Mouse (Mus musculus) inflammation-experienced regulatory T-cells, adult 6 months (primary cell): ENCODE data around the gene Arrdc2. TPM values are rescaled to one million over a fixed set of nuclear protein-coding genes. Genes with fewer than 3 reads are reported as not detected.
A peak's percentile ranks its signal among the peaks of the same experiment; 100 is the strongest.

Experiments
- ATAC-seq: one replicate; pipeline ENCODE4 v1.8.0; 2017
- polyA plus RNA-seq, 3 experiments: library from polyadenylated mRNA; unstranded; fragments of 100-300 nt; shearing (Covaris generic); gene quantifications; one replicate each; pipeline ENCODE4 v1.2.1; 2017

Gene Arrdc2
- polyA plus RNA-seq, 3 experiments from 2014 or later, result 1.9 to 7.8 (median 3.7) TPM

DNA sequence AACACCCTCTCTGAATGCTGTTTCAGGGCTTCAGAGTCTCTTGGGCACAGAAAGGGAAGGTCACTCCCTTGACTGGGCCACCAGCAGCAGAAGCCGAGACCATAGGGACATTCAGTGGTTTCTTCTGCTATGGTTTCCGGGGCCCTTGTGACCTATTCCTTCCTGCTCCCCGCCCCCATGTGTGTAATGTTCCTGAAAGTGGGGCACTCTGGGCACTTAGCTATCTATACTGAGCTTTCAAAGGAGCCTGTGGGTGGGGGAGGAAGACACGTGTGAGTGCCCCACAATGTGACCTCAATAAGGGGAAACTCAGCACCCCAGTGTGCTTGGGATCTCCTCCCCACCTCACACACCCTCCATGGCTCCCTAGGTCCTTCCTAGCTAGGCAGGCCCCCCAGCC, 33.0 kb downstream of the Arrdc2 start:
- peak; percentile 67 for ATAC-seq

DNA sequence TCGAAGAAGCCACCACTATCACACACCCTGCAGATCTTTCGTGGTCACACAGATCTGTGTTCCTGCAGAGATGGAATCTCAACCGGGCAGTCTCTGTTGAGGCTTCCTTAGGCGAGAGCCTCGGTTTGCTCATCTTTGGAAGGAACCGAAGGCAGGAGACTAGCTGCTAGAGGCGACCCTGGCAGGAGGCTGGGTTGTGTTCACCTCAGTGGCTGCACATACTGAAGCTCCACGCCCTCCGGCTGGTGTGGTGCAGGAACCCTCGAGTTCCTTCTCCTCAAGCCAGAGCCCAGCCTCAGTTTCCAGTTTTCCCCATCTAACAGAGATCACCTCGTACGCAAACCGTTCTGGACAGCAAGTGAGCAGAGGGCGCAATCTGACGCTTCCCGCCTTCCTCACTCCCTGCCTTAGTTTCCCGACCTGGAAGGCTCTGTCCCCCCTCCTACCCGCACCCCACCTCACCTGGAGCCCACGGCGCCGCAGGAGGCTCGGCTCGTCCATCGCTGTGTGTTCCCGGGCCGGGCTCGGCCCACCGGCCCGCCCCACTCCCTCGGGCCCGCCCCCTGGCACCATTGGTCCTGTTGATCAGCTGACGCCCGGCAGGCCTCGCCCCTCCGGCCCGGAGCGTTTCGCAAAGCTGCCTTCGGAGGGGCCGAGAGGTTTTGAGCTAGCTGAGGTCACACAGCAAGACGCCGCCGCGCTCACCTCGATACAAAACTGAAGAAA, 34.9 kb downstream of the Arrdc2 start, which contains the start of gene Mast3:
Gene Mast3, minus strand, starts transcription at position 574 of the 726 bp plus-strand sequence.
- peak; percentile 44 for ATAC-seq

DNA sequence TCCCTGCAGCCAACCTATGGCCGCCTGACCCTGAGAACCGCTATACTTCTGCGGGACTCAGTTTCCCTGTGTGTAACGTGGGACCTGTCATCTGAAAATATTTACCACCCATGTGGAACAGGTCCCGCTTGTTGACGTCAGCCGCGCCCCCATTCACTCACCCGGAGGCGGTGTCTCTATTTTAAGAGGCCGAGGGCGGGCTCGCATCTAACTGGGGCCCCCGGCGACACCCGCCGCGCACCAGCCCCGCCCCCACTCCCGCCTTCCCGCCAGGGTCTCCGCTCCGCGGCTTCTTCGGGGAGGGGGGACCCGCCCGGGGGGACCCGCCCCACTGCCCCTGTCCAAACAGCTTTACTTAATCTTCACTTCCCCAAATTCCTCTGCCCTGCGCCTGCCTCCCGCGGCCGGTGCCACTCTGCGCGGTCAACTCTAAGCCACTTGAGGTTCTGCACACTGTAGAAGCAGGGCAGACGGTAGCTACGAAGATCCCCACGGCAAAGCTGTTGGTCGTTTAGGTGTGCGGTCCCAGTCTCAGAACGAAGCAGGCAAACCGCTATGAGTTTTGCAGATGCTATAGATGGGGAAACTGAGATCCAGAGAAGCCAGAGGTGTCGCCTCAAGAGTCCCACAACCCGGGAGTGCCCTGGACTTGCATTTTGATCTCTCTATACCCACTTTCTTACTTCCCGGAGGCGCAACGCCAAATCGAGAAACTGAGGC, 35.6 kb downstream of the Arrdc2 start:
- ATAC-seq, result no peak

DNA sequence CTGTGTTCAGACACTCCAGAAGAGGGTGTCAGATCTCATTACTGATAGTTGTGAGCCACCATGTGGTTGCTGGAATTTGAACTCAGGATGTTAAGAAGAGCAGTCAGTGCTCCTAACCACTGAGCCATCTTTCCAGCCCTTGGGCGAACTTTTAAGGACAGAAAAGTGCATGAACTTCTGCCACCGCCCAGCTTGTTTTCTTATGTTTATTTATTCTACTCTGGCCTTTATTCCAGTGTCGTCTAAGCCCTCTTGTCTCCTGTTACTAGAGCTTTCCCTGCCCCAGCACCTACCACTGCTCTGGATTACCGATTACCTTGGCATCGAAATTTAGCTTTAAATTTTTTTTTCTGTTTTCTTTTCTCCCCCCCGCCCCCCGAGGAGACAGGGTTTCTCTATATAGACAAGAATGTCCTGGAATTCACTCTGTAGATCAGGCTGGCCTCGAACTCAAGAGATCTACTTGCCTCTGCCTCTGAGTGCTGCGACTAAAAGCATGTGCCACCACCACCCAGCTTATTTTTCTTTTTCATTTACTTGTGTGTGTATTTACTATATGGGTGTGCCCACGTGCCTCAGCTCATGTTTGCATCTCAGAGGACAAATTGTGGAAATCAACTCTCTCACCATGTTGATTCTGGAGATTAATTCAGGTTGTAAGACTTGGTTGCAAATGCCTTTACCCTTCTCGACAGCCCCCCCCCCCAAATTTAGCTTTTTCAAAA, 36.6 kb downstream of the Arrdc2 start:
- ATAC-seq, result no peak

DNA sequence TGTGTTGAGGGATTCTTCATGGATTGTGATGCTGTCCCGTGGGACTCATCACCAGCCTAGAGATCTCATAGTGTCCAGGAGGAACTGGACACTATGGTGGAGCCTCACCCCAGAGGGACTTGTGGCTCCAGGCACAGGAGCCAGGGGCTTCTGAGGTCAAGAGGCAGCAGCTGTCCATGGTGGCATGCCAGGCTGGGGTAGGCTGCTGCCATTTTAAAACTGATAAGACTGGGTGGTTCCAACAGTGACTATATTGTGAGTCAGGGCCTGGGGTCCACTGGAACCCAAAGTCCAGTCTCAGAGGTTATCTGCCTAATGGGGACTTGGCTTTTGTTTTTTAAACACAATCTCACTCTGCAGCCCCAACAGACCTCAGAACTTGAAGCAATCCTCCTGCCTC, 37.7 kb downstream of the Arrdc2 start:
- ATAC-seq, result no peak

DNA sequence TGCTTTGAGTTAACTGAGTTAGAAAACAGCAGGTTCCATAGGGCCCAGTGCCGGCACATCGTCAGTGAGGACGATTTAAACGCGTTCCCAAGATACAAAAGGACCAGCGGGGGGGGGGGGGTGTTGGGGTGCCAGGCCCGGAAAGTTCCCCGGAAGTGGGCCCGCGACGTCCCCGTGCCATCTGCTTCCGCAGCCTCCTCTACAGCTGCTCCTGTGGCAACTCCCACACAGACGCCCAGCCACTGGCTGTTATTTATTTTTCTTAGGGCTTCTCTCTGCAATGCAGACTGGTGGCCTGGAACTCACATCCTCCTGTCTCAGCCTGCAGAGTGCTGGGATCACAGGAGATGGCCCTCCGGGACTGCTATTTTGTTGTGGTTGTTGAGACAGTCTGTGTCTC, 38.4 kb downstream of the Arrdc2 start:
- no peak for ATAC-seq

DNA sequence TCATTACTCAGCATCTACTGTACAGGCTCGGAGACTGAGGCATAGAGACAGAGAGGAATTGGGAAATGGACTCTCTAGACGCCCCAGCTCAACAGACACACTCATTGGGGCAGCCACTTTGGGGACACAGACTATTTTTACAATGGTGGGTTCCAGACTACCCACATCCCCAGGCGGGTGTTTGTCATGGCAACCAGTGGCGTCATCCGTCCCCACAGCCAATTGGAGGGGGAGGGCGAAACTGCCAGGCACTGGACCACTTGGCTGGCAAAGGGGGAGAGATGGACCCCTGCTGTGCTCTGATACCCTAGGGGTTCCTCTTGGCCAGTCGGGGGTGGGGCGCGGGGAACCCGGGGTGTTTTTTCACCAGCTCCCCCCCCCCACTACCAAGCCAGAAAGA, 38.9 kb downstream of the Arrdc2 start:
- no peak for ATAC-seq

DNA sequence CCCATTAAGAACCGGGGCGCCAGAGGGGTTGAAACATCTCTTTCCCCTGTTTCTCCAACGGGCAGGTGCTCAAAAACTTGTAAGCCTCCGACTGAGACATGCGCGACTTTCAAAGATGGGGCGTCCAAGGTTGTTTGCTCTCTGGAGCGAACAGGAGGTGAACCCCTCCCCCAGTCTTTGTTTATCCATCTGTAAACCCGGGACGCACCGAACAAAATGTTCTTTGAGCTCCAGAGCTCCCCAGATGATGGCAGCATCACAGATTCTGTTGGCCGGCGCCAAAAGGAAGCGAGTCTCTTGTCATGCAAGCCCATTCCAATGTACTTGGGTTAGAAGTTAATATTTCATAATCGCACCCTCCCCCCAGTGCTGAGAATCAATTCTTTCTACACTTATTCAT, 41.2 kb downstream of the Arrdc2 start:
- no peak for ATAC-seq

DNA sequence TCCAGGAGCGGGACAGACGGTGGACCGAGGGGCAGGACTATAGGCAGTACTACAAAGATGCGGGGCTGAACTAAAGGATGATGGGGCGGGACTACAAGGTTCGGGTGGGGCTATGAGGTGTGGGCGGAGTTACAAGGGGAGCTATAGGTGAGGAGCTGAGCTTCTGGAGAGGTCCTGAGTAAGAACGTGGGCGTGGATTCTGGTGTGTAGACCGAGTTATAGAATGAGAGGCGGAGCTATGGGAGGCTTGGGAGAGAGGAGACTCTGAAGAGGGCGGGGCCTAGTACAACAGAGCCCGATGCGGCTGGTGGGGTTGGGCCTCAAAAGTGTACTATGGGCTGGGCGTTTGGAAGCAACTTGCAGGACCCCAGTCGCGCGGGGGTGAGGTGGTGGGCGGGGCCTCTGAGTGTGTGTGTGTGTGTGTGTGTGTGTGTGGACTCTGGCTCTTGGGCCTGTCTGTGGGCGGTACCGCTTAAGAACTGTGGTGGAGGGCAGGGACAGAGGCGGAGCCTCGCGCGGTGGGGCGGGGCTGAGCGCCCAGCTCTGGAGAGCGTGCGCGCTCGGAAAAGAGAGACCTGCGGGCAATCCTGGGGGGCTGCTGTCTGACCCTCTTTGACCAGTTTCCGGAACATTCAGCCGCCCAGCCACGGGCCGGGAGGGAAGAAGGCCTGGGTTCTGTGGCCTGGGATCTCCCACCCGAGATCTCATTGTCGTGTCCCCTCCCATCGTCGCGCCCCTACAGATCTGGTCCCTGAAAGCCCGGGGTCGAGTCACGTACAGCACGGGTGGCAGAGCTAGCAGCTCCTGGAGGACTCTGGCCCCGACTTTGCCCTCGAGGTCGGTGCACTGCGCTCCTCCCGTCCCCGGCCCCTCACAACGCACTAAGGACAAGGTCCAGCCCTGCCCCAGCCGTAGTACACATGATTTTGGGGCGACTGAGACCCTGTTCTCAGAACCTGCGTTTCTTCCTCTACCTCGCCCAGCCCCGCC, 42.1 kb downstream of the Arrdc2 start:
- ATAC-seq, result peak; percentile 59

DNA sequence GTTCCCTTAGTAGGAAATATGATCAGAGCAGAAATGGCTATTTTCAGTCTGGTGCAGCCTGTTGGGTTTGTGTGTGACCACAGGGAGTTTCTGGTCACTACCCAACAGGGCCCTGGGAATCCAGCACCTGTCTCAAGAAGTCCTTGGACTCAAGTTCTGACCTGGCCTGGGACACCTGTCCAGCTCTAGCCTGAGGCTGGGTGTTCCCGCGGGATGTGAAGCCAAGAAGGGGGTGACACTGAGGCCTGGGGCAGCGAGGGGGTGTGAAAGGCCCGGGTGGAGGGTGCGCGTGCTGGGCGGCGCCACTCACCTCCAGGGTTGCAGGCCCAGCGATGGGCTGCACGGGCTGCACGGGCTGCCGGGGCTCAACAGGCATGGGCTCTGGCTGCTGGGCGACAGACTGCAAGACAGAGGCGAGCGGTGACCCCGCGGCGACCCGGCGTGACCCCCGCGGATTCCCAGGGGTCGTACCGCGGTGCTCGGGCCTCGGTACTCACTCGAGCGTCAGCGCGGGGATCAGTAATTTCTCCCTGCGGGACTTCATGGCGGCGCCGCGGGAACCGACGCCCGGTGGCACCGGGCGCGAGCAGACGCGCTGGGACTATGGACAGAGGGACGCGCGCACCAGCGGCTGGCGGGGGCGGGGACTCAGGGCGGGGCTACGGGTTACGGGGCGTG, 43.0 kb downstream of the Arrdc2 start:
- ATAC-seq, result no peak

DNA sequence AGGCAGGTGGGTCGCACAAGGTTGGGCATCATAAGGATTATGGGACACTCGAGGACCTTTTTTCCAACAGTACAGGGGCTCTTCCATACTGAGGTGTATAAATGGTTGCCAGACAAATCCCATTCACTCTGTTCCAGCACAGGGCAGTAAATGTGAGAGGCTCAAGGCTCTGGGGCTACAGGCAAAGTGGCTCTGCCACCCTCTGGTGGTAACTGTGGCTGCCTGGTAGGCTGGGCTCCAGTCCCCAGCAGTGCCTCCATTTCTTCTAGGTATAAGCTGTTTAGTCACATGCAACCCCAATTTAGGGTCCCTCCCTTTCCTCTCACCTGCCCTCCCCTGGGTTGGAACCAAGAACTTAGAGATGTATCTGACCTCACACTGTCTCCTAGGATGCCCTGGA, 44.1 kb downstream of the Arrdc2 start:
- ATAC-seq, result no peak

- no peak for ATAC-seq
Observed at GRCm38 (mm10) chr8:70794215-70794614, 45.3 kb downstream of the Arrdc2 start.

DNA sequence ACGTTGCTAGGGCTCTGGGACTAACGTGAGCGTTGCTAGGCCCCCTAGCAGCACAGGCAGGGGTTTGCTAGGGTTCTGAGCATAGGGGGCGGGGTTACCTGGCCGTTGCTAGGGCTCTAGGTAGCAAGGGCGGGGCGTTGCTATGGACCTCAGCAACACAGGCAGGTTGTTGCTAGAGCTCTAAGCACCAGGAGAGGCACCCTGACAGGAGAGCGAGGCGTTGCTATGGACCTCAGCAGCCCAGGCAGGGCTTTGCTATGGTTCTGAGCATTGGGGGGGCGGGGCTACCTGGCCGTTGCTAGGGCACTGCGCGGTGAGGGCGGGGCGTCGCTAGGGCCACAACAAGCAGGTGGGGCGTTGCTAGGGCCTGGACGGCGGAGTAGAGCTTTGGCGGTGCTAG, 46.8 kb downstream of the Arrdc2 start:
- peak; percentile 49 for ATAC-seq

DNA sequence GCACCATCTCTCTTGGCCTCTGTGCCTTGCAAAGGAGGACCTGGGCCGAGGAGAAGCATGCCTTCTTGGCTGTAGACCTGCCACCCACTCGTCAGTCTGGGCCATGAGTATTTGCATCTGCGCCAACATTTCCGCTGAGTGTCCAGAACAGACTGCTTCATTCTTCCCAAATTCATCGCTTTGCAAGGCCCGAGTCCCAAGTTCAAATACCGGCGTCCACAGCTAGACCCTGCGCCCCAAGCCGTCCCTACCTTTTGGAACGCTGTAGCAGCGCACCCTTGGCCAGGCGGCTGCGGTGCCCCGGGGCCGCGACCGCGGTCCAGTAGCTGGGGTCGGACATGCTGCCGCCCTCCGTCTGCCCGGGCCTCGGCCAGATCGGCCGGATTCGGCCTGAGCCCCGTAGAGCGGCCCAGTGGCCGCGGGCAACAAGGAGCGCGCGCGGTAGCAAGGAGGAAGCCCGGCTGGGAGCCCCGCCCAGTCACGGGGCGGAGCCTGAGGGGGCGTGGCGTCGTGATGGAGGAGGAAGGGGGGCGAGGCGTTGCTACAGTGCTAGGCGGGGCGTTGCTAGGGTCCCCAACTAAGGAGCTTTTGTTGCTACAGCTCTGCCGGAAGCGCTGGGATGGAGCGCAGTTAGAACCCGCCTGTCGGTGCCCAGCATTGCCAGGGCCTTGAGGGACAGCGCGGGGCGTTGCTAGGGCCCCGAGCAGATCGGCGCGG, 47.4 kb downstream of the Arrdc2 start:
- ATAC-seq, result peak; percentile 78

GRCm38 (mm10) chr8:70791294-70791701, 48.2 kb downstream of the Arrdc2 start:
- peak; percentile 67 for ATAC-seq

DNA sequence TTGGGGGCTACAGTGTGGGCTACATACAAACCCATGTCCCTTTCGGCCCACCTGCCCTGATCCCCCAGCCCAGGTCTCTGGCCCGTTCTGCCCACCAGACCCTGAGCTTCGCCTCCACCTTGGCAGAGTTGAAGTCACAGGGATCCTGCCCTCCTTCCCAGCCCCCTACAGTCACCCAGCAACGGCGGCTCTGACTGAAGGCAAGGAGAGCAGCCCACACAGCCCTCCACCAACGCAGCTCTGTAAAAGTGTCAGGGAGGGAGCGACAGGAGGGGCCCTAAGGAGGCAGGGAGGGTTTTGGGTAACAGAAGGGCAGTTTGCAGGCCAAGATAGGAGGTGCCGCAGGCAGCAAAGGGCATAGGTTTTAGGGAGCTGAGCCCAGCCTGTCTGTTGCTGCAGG, 48.7 kb downstream of the Arrdc2 start:
- no peak for ATAC-seq

- ATAC-seq, result no peak
Observed at GRCm38 (mm10) chr8:70789046-70789445, 50.5 kb downstream of the Arrdc2 start.

DNA sequence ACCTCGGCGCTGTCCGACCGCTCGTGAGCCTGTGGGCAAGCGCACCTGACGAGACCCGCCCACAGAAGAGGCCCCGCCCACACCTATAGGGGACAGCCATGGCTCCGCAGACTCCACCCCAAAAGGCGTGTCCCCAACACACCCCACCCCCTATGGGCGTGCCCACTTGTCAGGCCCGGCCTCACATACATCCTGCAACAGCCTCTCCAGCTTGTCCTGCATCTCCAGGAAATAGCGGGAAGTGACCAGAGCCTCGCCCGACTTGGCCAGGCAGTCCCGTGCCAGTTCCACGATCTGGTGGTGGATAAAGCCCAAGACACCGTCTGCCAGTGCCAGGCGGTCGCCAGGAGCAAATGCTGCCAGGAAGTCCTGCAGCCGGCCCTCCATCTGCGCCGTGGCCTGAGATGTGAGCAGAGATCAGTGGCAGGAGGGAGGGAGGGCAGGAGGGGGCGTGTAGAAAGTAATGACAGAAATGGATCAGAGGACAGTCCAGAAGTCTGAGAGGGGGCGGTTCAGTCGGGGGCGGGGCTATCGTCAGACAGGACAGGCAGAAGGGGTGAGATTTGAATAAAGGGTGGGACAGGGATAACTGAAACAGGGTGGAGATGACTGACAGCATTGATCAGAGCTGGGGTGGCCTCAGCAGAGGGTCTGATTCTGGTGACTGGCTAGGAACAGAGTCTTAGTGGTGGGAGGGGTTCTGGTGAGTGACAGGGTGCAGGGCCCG, 51.4 kb downstream of the Arrdc2 start:
- no peak for ATAC-seq

GRCm38 (mm10) chr8:70787051-70787445, 52.5 kb downstream of the Arrdc2 start:
- ATAC-seq, result no peak
